Mouse (Mus musculus) splenic B cell, adult 2 months (primary cell): ENCODE measurements around the gene Lmo7.

ENCODE experiments used
- DNase-seq: peaks from one replicate; pipeline ENCODE4 v3.0.0-alpha.2; 2011; ENCODE audit warnings: low read depth, low spot score
- H3K27me3 ChIP-seq: 2 replicates; pipeline ENCODE4 v1.6.1; 2012; ENCODE audit warnings: mild to moderate bottlenecking, low read length, moderate library complexity, mixed read lengths; ENCODE audit not compliant: control insufficient read depth, poor library complexity, insufficient read depth, severe bottlenecking
- H3K36me3 ChIP-seq: 2 replicates; pipeline ENCODE4 v1.6.1; 2012; ENCODE audit warnings: mild to moderate bottlenecking, low read length, moderate library complexity, mixed read lengths; ENCODE audit not compliant: control insufficient read depth, poor library complexity, insufficient read depth, severe bottlenecking

Gene Lmo7

DNA sequence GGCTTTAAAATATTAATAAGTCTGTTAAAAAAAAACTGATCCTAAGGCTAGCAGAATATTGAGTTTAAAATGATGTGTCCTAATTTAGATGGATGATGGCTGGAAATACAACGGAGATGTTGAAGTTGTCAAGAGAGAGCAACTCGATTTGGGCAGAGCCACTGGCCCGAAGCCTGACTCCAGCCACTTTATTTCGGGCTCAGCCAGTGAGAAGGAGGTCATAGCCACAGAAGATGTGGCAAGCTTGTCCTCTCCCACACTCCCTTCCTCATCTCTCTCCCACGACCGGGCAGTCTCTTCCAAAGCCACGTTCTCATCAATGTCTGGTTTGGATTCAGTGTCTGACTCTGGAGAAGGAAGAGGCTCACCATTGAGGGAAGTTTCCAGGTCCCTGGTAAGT, 172.2 kb downstream of the Lmo7 start:
- no peaks in the 10 kb centered on the region for H3K36me3 ChIP-seq
- no peak for DNase-seq
- H3K27me3 ChIP-seq = no peaks in the 10 kb centered on the region

DNA sequence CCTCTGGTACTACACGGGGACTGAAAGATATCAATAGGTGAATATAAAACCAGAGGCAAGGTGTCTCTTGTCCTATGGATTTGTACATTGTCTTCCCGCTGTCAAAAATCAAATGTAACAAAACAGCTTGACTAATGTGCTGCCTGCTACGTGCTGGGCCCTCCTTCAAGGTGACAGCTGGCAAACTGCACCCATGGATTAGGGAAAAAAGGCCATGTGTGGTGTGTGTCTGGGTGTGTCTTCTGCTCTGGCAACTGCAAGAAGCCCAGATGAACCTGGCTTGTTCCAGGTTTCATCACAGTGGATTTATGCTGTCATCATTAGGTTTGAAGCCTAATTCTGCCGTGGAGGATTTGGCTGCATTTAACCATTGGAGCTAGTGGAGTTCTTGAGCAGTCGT, 174.0 kb downstream of the Lmo7 start:
- DNase-seq = no peak
- H3K27me3 ChIP-seq = no peaks in the 10 kb centered on the region
- H3K36me3 ChIP-seq = no peaks in the 10 kb centered on the region

DNA sequence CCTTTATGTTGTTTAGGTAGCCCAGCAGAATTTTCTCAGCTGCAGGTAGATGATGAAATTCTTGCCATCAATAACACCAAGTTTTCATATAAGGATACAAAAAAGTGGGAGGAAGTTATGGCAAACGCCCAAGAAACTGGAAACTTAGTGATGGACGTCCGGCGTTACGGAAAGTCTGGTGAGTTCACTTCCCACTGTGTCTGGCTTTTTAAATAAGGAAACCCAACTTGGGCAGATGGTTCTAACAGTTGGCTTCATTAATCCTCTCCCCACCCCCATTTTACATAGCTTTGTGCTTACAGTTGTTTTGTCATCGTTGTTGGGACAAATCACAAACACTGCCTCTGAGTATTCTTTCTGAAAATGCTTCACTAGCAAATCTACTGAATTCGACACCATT, 182.2 kb downstream of the Lmo7 start:
- Histone ChIP-seq H3K36me3 (no peaks in the 10 kb centered on the region), H3K27me3 (no peaks in the 10 kb centered on the region)
- no peak for DNase-seq

DNA sequence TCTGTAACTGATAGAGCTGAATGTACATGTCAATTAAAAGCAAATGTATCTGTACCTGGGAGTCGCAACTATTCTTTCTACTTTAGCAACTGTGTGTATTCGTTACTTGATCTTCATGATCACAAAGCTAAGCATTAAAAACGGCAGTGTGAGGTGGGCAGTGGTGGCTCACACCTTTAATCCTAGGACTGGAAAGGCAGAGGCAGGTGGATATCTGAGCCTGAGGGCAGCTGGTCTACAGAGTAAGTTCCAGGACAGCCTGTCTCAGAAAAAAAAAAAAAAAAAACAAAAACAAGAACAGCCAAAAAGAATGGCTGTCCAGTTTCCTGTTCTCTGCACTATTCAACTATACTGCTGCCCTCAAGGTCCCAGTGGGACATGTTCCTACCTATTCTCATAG, 182.6 kb downstream of the Lmo7 start:
- Histone ChIP-seq H3K27me3 (no peaks in the 10 kb centered on the region), H3K36me3 (no peaks in the 10 kb centered on the region)
- DNase-seq = no peak

DNA sequence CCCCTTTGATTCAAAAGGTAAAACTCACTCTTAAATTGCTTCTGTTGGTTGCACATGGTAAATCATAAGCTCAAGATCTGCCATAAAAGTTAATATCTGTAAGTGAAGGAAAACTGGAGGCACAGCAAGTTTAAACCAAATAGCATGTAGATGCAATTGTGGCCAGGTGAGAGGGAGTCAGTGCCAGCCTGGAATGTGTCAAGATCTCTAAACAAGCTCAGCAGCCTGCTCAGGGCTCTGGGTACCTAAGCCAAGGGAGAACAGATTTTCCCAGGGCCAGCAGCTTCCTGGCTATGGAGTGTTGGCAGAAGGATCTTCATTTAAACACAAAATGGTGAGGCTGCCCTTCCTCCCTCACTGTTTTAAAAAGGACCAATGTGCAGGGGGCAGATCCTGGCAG, 184.6 kb downstream of the Lmo7 start:
- no peak for DNase-seq
- no peaks in the 10 kb centered on the region for H3K27me3 ChIP-seq

DNA sequence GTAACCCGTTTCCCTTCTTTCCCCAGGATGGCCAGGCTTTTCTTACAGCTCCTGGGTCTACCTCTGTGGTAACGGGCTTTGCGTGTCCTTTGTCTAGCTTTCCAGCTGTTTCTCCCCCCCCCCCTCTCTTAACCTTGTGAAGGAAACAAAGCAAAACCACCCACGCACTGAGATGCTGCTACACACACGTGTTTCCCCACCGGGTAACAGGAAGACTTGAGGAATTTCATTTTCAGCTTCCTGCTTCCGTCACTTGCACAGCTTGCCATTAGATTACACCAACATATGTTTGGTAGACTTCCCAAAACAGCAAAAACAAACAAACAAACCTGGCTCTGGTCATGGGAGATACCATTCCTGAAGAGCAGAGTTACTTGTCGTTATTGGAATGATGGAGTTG, 186.1 kb downstream of the Lmo7 start:
- Histone ChIP-seq H3K27me3 (no peaks in the 10 kb centered on the region), H3K36me3 (no peaks in the 10 kb centered on the region)
- DNase-seq = no peak

More for the DNA sequence above, 184.6 kb downstream of the Lmo7 start:
- H3K36me3 ChIP-seq = no peaks in the 10 kb centered on the region

DNA sequence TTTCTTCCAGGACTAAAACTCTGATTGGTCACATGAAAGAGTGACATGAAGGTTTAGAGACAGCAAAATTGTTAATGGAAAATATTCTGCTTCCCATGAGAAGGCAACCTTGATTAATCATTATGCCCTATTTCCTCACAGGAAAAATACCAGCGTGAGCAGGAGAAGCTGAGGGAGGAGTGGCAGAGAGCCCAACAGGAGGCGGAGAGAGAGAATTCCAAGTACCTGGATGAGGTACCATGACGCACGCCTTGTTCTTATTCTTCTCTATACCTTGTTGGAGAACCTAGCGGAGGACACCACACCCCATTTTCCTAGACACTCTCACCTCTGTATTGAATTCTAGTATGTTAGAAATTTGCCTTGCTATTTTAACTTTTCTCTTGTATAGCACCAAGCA, 188.7 kb downstream of the Lmo7 start:
- no peak for DNase-seq
- Histone ChIP-seq H3K36me3 (no peaks in the 10 kb centered on the region), H3K27me3 (no peaks in the 10 kb centered on the region)

DNA sequence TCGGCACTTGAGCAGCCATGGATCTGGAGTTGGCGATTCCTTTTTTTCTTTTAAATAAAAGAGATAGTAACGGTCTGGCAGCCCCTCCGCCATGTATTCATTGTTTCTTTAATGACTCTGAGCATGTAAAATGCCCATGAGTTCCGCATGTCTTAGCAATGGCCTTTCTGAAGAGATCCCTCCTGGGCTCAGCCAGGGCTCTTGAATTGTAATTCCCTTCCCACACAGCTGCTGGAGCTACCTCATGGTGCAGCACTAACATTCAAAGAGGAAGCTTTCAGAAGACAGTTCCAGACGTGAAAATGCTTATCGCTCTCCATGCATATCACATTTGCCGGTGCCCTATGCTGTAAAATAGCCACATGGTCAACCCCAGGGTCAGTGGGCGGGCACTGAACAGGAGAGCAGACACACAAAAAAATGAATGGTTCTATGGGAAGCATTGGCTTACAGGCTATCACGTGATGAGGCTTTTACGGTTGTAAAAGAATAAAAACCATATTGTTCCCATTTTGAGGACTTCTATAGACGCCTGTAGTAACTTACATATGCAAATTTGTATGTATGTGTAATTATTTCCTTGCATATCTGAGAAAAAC, 198.0 kb downstream of the Lmo7 start:
- DNase-seq = no peak
- H3K27me3 ChIP-seq = no peaks in the 10 kb centered on the region
- H3K36me3 ChIP-seq = no peaks in the 10 kb centered on the region

DNA sequence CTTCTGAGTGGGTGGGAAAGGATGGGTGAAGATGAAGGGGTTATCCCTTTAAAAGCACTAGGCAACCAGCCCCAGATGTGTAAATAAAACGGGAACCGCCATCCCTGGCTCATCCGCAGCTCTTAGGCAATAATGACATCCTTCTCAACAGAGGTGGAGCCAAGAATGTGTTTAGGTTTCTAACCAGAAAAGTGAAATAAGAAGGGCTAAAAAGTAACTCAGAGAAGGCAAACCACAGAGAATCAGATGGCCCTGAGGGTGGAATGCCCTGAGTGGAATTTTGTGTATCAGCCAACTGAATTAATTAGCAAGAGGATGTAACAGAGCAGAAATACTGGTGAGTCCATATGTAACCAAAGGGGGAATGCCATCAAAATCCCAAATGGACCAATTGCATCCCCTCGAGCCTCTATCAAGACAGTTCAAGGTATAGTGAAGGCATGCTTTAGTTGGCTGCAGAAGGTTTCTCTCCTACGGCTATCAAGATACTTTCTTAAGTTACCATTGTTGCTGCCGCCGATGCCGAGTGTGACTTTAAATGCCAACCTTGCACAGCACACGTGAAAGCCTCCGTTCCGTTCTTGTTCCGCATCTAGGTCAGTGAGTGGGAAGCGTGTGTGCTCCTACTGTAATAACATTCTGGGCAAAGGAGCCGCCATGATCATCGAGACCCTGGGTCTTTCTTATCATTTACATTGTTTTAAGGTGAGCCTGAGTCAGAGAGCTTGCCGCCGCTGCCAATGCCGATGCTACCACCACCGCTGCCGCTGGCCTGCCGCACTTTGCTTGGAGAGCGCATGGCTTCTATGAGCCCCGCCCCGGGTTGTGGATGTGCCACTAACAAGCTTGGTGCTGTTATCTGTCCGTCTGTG, 201.1 kb downstream of the Lmo7 start:
- no peak for DNase-seq
- Histone ChIP-seq H3K36me3 (no peaks in the 10 kb centered on the region), H3K27me3 (no peaks in the 10 kb centered on the region)

DNA sequence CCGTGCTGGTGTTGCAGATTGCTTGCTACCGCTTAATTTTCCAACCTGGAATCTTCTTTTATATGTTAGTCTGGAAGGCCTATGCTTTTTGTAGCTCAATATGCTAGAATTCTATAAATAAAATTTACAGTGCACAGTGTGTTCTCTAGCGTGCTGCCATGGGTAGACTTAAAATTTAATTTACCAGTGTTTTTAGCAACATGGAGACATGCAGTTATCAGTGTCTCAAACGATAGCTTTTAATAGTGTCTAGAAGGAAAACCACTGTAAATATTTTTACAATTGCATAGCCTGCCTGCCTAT, 201.6 kb downstream of the Lmo7 start:
- no peaks in the 10 kb centered on the region for H3K36me3 ChIP-seq
- DNase-seq = no peak

DNA sequence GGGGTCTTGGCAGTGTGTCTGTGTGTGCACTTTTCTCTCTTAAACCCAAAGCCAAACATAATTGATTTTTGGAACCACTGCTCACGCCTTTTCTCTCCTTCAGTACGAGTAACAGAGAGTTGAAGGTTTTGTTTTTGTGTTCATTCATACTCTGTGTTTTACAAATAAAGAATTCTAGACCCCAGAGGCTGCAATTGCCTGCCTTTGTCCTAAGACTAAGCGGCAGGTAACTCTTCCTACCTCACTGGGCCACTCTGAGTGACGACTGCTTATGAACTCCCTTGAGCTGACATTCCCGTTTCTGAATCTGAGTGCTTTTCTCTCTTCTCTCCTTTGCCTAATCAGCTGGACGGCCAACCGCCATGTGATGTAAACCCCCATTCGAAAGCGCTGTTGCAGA, 203.8 kb downstream of the Lmo7 start:
- no peaks in the 10 kb centered on the region for H3K36me3 ChIP-seq
- no peak for DNase-seq
- H3K27me3 ChIP-seq = no peaks in the 10 kb centered on the region

More for the DNA sequence above, 201.6 kb downstream of the Lmo7 start:
- no peaks in the 10 kb centered on the region for H3K27me3 ChIP-seq

DNA sequence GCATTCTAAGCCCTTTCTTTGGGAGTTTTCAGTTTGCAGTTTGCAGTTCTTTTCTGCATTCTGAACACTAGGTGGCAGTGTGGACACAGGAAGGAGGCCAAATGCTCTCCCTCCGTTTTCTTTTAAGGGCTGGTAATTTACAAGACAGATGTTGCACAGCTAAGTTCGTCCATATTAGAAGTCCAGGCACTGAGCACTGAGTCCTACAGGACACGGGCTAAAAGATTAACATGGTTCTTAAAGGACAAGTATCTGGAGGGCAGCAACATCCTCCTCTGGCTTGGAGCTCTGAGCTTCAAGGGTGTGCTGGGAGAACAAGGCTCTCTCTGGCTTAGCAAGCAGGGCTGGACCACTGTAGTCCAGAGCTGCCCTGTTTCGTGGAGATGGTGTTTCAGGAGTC, 213.2 kb downstream of the Lmo7 start:
- H3K36me3 ChIP-seq = no peaks in the 10 kb centered on the region
- peak; percentile 64 for DNase-seq

DNA sequence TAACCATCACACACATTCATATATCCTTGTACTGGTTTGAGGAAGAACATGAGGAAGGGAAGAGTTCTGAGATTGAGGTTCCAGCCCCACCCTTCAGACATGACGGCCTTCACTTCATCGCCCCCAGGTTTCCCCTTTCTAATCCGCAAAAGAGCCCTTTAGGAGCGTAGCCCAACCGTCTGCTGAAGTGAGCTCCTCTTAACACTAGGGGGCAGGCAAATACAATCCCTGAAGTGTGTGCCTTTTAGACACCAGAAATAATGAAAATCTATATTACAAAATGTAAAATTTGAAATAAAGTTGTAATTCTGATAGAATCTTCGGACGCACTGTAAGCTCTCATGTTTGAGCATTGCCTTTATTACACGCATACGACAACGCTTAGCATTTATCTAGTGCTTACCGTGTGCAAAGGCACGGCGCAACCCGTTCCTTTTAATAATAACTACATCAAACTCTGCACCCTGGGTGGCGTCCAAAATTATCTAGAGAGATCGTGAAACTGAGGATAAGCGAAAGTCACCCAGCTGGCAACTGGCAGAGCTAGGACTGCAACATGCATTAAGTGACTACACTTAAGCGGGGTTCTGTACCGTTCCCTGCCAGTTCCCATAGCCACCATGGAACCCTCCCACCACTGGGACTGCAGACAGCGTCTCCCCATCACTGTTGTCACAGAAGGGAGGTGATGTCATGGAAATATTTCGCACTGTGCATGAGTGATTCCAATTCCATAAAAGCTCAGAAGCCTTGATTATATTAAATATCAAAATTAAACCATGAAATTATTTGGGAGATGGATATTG, 217.2 kb downstream of the Lmo7 start:
- H3K27me3 ChIP-seq = no peaks in the 10 kb centered on the region
- peak; percentile 45 for DNase-seq
- no peaks in the 10 kb centered on the region for H3K36me3 ChIP-seq

More for the DNA sequence above, 213.2 kb downstream of the Lmo7 start:
- H3K27me3 ChIP-seq = no peaks in the 10 kb centered on the region

DNA sequence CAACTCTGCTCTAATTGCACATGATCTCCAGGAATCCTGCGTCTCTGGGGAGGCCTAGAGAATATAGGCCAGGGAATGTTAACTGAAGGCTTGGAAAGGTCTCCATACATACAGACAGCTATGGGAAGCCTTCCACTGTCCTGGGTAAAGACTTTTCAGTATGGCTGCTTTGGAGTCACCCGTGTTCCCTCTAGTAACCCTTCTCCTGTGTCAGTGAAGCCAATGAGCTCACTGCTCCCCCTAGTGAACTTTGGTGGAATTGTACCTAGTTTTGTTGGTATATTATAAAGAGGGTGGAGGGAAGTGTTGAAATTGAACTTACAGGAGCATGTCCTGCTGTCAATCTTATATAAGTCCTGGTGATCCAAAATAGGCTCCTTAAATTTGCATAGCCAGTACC, 219.4 kb downstream of the Lmo7 start:
- no peaks in the 10 kb centered on the region for H3K27me3 ChIP-seq
- H3K36me3 ChIP-seq = no peaks in the 10 kb centered on the region
- peak; percentile 57 for DNase-seq

DNA sequence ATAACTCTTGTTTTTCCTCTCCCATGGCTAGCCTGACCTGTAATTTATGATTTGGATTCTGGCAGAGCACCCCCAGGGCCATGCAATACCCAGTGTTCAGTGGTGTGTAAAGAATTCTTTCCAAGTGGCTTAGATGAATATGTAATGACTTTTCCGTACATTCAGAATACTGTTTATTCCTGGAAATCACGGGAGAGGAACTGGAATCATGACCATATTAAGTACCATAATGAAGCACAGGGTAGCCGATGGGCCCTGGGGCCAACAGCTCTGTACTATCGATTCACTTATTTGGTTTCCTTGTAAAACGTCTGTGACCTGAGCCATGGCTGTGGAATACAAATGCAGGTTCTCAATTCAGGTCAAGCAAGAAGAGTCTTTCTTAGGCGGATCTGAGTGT, 221.3 kb downstream of the Lmo7 start:
- no peaks in the 10 kb centered on the region for H3K36me3 ChIP-seq
- DNase-seq = no peak

More for the DNA sequence above, 221.3 kb downstream of the Lmo7 start:
- no peaks in the 10 kb centered on the region for H3K27me3 ChIP-seq
